Mouse (Mus musculus): ENCODE data around the gene Kyat1. TPM values are rescaled to one million over a fixed set of nuclear protein-coding genes. Genes with fewer than 3 reads are reported as not detected.

The Kyat1 gene
- 34.2 and 45.9 TPM in 2 replicates for polyA plus RNA-seq (2012; rRNA removed; ENCODE audit: low replicate concordance)

GRCm38 (mm10) chr2:30205629-30206357, at the start of gene Kyat1:
Gene Kyat1 (minus strand): TSS chr2:30205847.

GRCm38 (mm10) chr2:30240267-30240666, 34.6 kb upstream of the Kyat1 start, which contains the start of gene Gm28035:
Gene Gm28035 (plus strand): TSS chr2:30240567.

GRCm38 (mm10) chr2:30237199-30237880, 31.7 kb upstream of the Kyat1 start, which contains the start of gene Lrrc8a:
Gene Lrrc8a (plus strand): TSS chr2:30237715.

GRCm38 (mm10) chr2:30177700-30178675, 27.7 kb downstream of the Kyat1 start, which contains the start of gene Spout1:
Gene Spout1 (minus strand): TSS chr2:30178459.

GRCm38 (mm10) chr2:30171371-30171996, 34.2 kb downstream of the Kyat1 start, which contains the start of gene Endog:
Gene Endog (plus strand): TSS chr2:30171493.

Other genes starting within 250 kb of the Kyat1 start
- 135 and 171 TPM in 2 replicates for gene Sptan1, start 240.3 kb downstream of the Kyat1 start, polyA plus RNA-seq (2012; rRNA removed; ENCODE audit: low replicate concordance)
- gene Wdr34, start 157.0 kb downstream of the Kyat1 start, polyA plus RNA-seq (2012; rRNA removed; ENCODE audit: low replicate concordance): 21.4 and 26.6 TPM in 2 replicates
- 35.8 and 65.2 TPM in 2 replicates for gene Set, start 148.5 kb downstream of the Kyat1 start, polyA plus RNA-seq (2012; rRNA removed; ENCODE audit: low replicate concordance)
- gene Pkn3, start 128.2 kb downstream of the Kyat1 start, polyA plus RNA-seq (2012; rRNA removed; ENCODE audit: low replicate concordance): 13.0 and 14.8 TPM in 2 replicates
- gene Zdhhc12, start 112.2 kb downstream of the Kyat1 start, polyA plus RNA-seq (2012; rRNA removed; ENCODE audit: low replicate concordance): 50.4 and 83.3 TPM in 2 replicates
- gene Zer1, start 81.3 kb downstream of the Kyat1 start, polyA plus RNA-seq (2012; rRNA removed; ENCODE audit: low replicate concordance): 84.4 and 90.4 TPM in 2 replicates
- gene Tbc1d13, start 72.1 kb downstream of the Kyat1 start, polyA plus RNA-seq (2012; rRNA removed; ENCODE audit: low replicate concordance): 77.1 and 93.1 TPM in 2 replicates
- gene Endog, start 34.4 kb downstream of the Kyat1 start, polyA plus RNA-seq (2012; rRNA removed; ENCODE audit: low replicate concordance): 66.0 and 114 TPM in 2 replicates
- 24.1 and 29.7 TPM in 2 replicates for gene Spout1, start 27.4 kb downstream of the Kyat1 start, polyA plus RNA-seq (2012; rRNA removed; ENCODE audit: low replicate concordance)
- 38.4 and 49.8 TPM in 2 replicates for gene Lrrc8a, start 31.9 kb upstream of the Kyat1 start, polyA plus RNA-seq (2012; rRNA removed; ENCODE audit: low replicate concordance)
- 10.3 and 22.0 TPM in 2 replicates for gene Gm28035, start 34.7 kb upstream of the Kyat1 start, polyA plus RNA-seq (2012; rRNA removed; ENCODE audit: low replicate concordance)
- 42.8 and 52.9 TPM in 2 replicates for gene Phyhd1, start 60.4 kb upstream of the Kyat1 start, polyA plus RNA-seq (2012; rRNA removed; ENCODE audit: low replicate concordance)
- not detected in 2 replicates for gene Gm28038, start 75.2 kb upstream of the Kyat1 start, polyA plus RNA-seq (2012; rRNA removed; ENCODE audit: low replicate concordance)
- gene Dolk, start 80.5 kb upstream of the Kyat1 start, polyA plus RNA-seq (2012; rRNA removed; ENCODE audit: low replicate concordance): 47.9 and 68.2 TPM in 2 replicates
- 36.3 and 44.6 TPM in 2 replicates for gene Nup188, start 80.5 kb upstream of the Kyat1 start, polyA plus RNA-seq (2012; rRNA removed; ENCODE audit: low replicate concordance)
- gene Sh3glb2, start 153.5 kb upstream of the Kyat1 start, polyA plus RNA-seq (2012; rRNA removed; ENCODE audit: low replicate concordance): 319 and 378 TPM in 2 replicates
- 71.3 and 76.0 TPM in 2 replicates for gene Miga2, start 158.4 kb upstream of the Kyat1 start, polyA plus RNA-seq (2012; rRNA removed; ENCODE audit: low replicate concordance)
- gene Dolpp1, start 186.4 kb upstream of the Kyat1 start, polyA plus RNA-seq (2012; rRNA removed; ENCODE audit: low replicate concordance): 78.6 and 80.0 TPM in 2 replicates
- 417 and 816 TPM in 2 replicates for gene Crat, start 210.0 kb upstream of the Kyat1 start, polyA plus RNA-seq (2012; rRNA removed; ENCODE audit: low replicate concordance)
- gene Ptpa, start 210.2 kb upstream of the Kyat1 start, polyA plus RNA-seq (2012; rRNA removed; ENCODE audit: low replicate concordance): 186 and 240 TPM in 2 replicates